ENCODE assay signal across 8 mouse cellular contexts in genomic region chr3:116712436-116712881, GRCm38 (mm10). TPM values are rescaled to one million over a fixed set of nuclear protein-coding genes. Genes with fewer than 3 reads are reported as not detected.
A peak's percentile ranks its signal among the peaks of the same experiment; 100 is the strongest.
DNase-seq lines count a peak whose midpoint lies in the region; ATAC-seq and TF ChIP-seq lines count a peak whose summit lies in the region.

Gene Slc35a3, minus strand, starts transcription at chr3:116712831.

- intact Hi-C loops in heart, postnatal 14 days (cut with DNase I): loop anchor here (5.0 kb wide), 1 partner anchor 50 kb away; the partner anchor contains the start of gene Mfsd14a

- peaks cover 24% of the 10 kb centered on the region for H3K79me3 ChIP-seq in C2C12 (ENCODE audit: low read depth)

- H3ac ChIP-seq in C2C12 (ENCODE audit: control insufficient read depth, insufficient read length, low read depth): peak within 1 kb of the TSS; percentile 97

- H3K36me3 ChIP-seq in C2C12 (ENCODE audit: control insufficient read depth, insufficient read depth): no peaks in the 10 kb centered on the region
- no peaks in the 10 kb centered on the region for H3K36me3 ChIP-seq in midbrain, embryonic 15.5 days (replicated peaks)

- H3K4me3 ChIP-seq in C2C12 (ENCODE audit: insufficient read depth, poor library complexity, severe bottlenecking): peak within 1 kb of the TSS; percentile 72
- peak within 1 kb of the TSS; percentile 99 for H3K4me3 ChIP-seq in cortical plate, adult 2 months (ENCODE audit: insufficient read depth, low read length)
- H3K4me3 ChIP-seq in midbrain, embryonic 15.5 days: peak within 1 kb of the TSS; percentile 89

- peak; percentile 8 for DNase-seq in embryo, embryonic 11.5 days (ENCODE audit: low read depth, low spot score)
- no peak for DNase-seq in embryo, embryonic 10.5 days (ENCODE audit: low spot score)
- DNase-seq in heart, postnatal 14 days: no peak
- no peak for DNase-seq in layer of hippocampus, postnatal 36 days
- no peak for DNase-seq in right cerebral cortex, postnatal 4 days

- H3K27ac ChIP-seq in cortical plate, adult 2 months (ENCODE audit: insufficient read depth, low read length): peak within 1 kb of the TSS; percentile 26; the same call in 1 of the 2 replicates
- H3K27ac ChIP-seq in midbrain, embryonic 15.5 days: peak within 1 kb of the TSS; percentile 53

- H3K4me1 ChIP-seq in cortical plate, adult 2 months (ENCODE audit: control insufficient read depth, insufficient read depth, low read length): no peaks in the 10 kb centered on the region; the same call in 1 of the 2 replicates
- H3K4me1 ChIP-seq in midbrain, embryonic 15.5 days: peaks cover 11% of the 10 kb centered on the region

- TF ChIP-seq CTCF in C2C12 (IDR thresholded peaks at IDR 0.05; ENCODE audit: control insufficient read depth, insufficient read depth, insufficient read length): no peak
- TF ChIP-seq CTCF in cortical plate, adult 2 months (IDR thresholded peaks at IDR 0.05; ENCODE audit: extremely low read depth, insufficient read depth, low read length): no peak

- no peaks in the 10 kb centered on the region for H3K9me3 ChIP-seq in midbrain, embryonic 15.5 days

- no peaks in the 10 kb centered on the region for H3K27me3 ChIP-seq in C2C12 (ENCODE audit: control insufficient read depth, insufficient read depth, insufficient read length)
- no peaks in the 10 kb centered on the region for H3K27me3 ChIP-seq in midbrain, embryonic 15.5 days (replicated peaks)

- peak within 1 kb of the TSS; percentile 61 for H3K4me2 ChIP-seq in midbrain, embryonic 15.5 days

- H3K9ac ChIP-seq in midbrain, embryonic 15.5 days: peak within 1 kb of the TSS; percentile 93

- 4% methylated on average over 8 of the region's 8 CpGs for WGBS in midbrain, embryonic 15.5 days

- TF ChIP-seq POLR2A in cortical plate, adult 2 months (IDR thresholded peaks at IDR 0.05; ENCODE audit: extremely low read depth, insufficient read depth, low read length): no peak

- peaks cover 45% of the 10 kb centered on the region for H3K79me2 ChIP-seq in C2C12 (ENCODE audit: control insufficient read depth, insufficient read depth)

- peak; percentile 66 for ATAC-seq in midbrain, embryonic 15.5 days (replicated peaks)

TF ChIP-seq in C2C12, 6 proteins besides CTCF, POLR2A, EP300 and RAD21:
- TF ChIP-seq MYOG (IDR thresholded peaks at IDR 0.05; ENCODE audit: control insufficient read depth, extremely low read depth, insufficient read length): no peak

RNA-seq across cellular contexts. Expression of gene Slc35a3, which starts in this region (rescaled TPM):
- polyA plus RNA-seq in C2C12 (2012; fragmentation: generic; extraction: Trizol): 4.2 TPM
- 11.9 and 12.2 TPM in 2 replicates for polyA plus RNA-seq in cortical plate, adult 2 months (2012; rRNA removed)
- total RNA-seq in heart, postnatal 14 days (2021): 10 to 100 TPM; 17.3 to 17.5 TPM
- total RNA-seq in layer of hippocampus, postnatal 36 days (2021): 10 to 100 TPM; 16.4 to 16.9 TPM
- polyA plus RNA-seq in midbrain, embryonic 15.5 days (2015; fragmentation: Nextera tagmentation; extraction: Ambion mirVana): 8.1 and 8.5 TPM in 2 replicates
